Mouse (Mus musculus): ENCODE data around the gene Hsd3b6.

DNA sequence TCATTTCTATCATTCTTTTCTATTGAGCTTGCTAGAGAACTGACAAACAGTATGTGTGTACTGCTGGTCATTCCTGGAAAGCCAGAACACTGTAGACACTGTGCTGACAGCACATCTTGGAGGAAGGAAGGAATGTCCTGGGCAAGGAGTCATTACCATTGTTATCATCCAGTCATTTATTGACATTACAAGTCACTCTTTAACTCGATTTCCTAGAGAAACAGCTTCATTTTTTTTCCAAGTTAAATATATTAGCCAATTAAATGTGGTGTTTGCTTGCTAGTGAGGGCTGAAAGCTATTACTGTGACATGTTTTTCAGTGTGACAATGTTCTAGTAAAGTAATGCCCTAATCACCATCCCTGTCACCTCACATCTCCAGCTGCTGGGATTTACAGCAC is 39.4 kb upstream of the Hsd3b6 start:
- no peak for TF ChIP-seq CTCF (conservative IDR thresholded peaks at IDR 0.05 in 1 of 2, IDR thresholded peaks at IDR 0.05 in 1 of 2; ENCODE audit: low read depth in 2 of 2, low read length in 2 of 2)
- no peak for TF ChIP-seq MYC (IDR thresholded peaks at IDR 0.05; ENCODE audit: low read depth, low read length)
- no peak for TF ChIP-seq POLR2A (IDR thresholded peaks at IDR 0.05; ENCODE audit: low read depth, low read length)
- no peak for TF ChIP-seq SMC3 (IDR thresholded peaks at IDR 0.05; ENCODE audit: low read depth, low read length)
- TF ChIP-seq RCOR1 (conservative IDR thresholded peaks at IDR 0.05; ENCODE audit: low read depth, low read length), result no peak
- no peak for TF ChIP-seq ZKSCAN1 (IDR thresholded peaks at IDR 0.05; ENCODE audit: borderline replicate concordance, low read depth, low read length)
- TF ChIP-seq HCFC1 (IDR thresholded peaks at IDR 0.05; ENCODE audit: low read depth, low read length), result no peak
- TF ChIP-seq CHD2 (IDR thresholded peaks at IDR 0.05; ENCODE audit: low read length), result no peak
- TF ChIP-seq MXI1 (IDR thresholded peaks at IDR 0.05; ENCODE audit: low read depth, low read length), result no peak
- no peak for TF ChIP-seq POLR2AphosphoS2 (IDR thresholded peaks at IDR 0.05; ENCODE audit: low read depth, low read length)
- TF ChIP-seq MAFK (IDR thresholded peaks at IDR 0.05; ENCODE audit: insufficient replicate concordance, low read length), result no peak
